Mouse (Mus musculus) embryonic fibroblast, embryonic 13.5 days (primary cell): ENCODE data around the gene Abhd14a.

Experiments used
- CTCF ChIP-seq: IDR thresholded peaks from 2 replicates; pipeline ENCODE4 v1.5.1; 2011; ENCODE audit warnings: mild to moderate bottlenecking, control low read depth, low read length, moderate library complexity, borderline replicate concordance; ENCODE audit not compliant: insufficient read depth
- POLR2A ChIP-seq: IDR thresholded peaks from 2 replicates; pipeline ENCODE4 v1.6.1; 2011; ENCODE audit warnings: low read depth, mild to moderate bottlenecking, control low read depth, low read length, moderate library complexity

DNA sequence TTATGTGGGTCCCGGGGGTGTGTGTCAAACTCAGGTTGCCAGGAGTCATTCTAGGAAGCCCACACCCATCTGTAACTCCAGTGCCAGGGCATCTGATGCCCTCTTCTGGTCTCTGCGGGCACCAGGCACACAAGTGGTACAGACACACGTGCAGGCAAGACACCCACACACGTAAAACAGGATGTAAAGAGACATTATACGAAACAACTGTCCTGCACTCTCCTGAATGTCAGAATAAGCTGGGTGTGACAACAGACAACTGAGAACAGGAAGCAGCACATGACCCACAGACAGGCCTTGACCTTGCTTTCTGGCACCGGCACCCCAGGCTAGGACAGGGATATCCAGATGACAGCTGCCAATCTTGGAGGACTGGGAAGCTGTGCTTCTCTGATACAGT, 21.8 kb upstream of the Abhd14a start:
- TF ChIP-seq POLR2A (peak; percentile 51; the same call in 1 of the 2 replicates), CTCF (peak; percentile 30; the same call in 1 of the 2 replicates)
